Mouse (Mus musculus) c-Kit-negative CD71-positive TER-119-positive erythroid progenitor cells, embryonic 14.5 days (primary cell): ENCODE results near the gene Fat4.

Experiments
- DNase-seq: peaks from one replicate; pipeline ENCODE4 v3.0.0-alpha.2; 2013; ENCODE audit warnings: low read depth, low spot score

Fat4 gene

DNA sequence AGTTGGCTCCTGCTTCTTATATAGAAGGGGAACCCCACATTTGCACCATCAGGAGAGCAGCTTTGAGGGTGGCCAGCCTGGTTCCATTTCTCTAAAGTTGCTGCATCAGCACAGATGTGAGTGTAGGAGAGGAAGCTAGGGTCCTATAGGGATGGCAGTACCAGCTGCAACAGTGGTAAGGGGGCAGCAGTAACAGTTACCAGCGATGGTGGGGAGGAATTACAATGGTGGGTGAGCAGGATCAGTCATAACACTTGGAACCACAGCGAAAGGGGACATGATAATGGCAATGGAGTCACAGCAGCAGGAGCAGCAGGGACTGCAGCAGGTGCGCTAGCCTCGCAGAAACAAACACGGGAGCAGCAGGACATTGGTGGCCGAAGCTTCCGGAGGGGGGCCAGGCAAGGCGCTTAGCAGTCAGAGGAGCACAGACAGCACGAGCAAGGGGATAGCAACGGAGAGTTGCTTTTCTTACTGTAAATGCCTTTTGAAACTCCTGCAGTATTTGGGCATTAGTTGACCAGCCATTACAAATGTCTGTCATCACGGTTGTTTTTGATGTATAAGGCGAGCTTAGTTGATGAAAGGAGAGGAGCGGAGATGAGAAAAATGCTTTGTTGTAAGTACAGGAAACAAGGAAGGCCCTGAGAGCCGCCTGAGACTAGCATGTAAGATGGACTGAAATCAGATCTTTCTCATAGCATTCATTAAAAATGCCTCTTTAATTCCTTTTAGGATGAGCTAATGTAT lies 21.1 kb downstream of the Fat4 start:
- no peak for DNase-seq

DNA sequence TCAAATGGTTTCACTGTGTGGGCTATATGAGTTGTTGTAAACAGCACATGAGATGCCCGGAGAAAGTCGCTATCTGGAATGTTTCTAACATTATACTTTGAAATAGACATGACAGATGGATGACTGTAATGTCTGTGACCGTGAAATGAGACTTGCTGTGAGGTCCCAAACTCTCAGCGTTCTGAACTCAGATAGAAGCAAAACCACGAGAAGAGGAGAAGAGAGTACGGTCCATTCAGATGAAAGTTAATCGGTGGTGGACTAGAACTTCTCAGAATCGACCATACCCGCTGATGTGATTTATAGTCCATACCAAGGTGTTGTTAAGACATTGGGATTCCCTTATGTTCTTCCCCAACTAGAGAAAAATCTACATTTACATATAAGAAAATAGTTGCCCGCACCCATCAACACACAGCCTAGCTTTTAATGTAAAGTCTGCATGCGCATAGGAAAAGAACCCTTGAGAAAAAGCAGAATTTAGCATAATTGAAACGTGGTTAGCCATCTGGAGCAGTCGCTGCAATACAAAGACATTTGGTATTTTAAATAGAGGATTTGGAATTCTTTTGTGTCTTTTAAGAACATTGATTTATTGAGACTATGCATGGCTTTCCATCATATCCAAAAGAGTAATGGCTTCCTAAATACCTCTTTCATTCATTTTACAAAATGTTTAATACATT lies 21.8 kb downstream of the Fat4 start:
- DNase-seq: no peak

DNA sequence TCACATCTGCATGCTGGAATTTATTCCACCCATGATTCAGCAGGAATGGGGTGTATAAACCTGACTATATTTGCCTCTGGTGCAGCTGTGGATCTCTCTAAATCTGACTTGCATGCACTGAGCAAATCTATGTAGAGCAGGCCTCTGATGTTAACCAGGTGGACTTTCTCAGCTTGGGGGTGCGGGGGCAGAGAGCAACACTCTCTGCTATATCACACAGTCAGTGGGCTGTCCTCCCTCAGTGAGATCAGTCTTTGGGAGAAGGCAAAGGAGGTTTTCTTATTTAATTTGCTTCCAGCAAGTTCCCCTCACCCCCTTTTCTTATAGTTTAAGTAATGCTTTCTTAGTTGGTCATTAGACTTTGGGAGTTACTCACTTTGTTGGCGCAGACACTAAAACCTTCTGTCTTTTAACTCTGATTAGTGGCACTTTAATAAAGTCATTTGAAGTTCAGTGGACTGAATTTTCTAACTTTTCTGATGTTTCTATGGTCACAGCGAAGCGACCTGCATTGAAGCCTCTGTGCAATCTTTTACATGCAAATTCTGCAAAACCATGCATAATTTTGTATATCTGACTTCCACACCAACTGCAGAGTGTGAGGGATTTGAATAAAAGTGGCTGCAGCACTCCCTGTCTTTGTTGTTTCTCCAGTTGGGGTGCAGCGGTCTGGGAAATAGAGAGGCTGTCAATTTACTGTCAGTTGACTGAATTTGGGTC lies 26.2 kb downstream of the Fat4 start:
- no peak for DNase-seq

DNA sequence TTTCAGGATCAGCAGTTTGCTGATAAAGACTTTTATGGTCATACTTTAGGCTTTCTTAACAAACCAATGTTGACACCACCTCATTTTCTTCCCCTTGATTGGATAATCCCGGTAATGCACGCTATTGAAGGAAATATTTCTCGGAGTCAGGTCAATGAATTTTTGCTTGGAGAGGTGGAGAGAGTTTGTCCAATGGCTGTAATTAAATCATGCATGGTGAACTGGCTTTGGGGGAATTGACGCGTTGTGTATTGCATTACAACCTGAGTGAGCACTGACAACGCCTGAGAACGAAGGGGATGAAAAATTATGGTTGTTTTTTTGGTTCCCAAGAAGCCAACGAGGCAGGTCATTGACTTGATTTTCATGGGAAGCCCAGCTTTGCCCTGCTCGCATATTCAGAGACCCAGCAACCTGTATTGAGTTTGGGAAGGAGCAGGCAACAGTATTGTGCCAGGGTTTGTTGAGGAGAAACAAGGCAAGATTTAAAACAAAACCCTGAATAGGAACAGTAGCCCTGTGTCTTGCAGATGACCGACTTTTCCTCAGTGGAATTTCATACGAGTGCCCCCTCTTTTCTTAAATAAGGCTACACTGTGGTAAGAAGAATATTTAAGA lies 26.9 kb downstream of the Fat4 start:
- no peak for DNase-seq

DNA sequence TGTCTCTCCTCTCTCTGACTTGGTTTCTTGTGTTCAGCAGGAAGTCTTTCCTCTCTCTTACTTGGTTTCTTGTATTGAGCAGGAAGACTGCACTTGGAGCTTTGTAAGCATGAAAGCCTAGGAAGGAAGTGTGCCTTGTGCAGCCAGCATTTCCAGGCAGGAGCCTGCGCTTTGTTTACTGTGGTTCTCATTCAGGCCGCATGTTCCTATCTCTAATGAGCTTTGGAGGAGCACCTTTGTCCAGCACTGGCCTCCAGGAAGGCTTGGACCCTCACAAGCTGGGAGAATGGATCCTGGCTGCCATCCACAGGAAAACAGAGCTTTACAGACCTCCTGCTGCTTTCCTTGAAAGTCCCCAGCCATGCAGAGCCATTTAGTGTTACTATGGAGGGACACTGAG lies 32.2 kb downstream of the Fat4 start:
- no peak for DNase-seq

- DNase-seq: no peak
These were observed 34.3 kb downstream of the Fat4 start for GRCm38 (mm10) chr3:38921031-38921430.

DNA sequence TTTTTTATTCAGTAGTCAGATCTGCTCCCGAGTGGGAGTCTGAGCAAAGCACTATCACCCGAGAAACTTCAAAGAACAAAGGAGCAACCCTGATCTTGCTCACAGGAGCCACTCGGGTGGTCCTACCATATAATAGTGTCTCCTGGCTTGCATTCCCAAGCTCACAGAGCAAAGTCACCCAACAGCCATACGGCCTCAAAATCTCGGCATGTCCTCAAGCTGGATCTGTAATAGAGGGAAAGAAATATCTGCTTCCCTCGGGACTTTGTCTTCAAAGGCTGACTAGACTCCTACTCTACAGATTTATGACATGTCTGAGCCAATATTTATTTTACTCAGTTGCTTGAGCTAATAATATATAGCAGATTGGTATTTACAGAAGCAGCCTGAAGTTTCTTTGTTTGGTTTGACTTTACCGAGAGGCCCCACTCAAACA lies 36.5 kb downstream of the Fat4 start:
- no peak for DNase-seq

DNA sequence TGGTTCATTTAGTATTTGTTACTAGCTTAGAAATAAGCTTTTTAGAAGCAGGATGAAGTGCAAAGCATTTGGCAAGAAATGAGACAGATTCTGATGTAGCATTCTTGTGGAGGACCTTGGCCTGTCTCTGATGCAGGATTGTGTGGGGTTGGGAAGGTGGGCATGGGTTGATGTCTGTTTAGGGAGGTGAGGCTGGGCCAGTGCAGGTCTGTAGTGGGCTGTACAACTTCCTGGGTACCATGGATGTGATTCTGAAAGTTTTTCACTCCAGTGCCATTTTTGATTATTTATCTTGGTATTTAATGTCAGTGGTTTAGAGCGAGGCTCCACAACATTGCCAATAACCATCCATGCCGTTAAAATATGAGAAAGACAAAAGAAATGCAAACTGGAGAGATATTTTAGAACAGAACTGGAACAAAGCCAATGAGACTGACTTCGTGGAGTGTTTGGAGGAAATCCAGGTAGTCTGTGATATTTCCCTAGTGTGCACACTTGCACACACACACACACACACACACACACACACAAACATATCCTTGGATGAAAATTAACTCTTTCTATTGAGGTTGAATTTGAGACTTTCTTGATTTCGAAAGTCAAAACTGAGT lies 41.4 kb downstream of the Fat4 start:
- no peak for DNase-seq

DNA sequence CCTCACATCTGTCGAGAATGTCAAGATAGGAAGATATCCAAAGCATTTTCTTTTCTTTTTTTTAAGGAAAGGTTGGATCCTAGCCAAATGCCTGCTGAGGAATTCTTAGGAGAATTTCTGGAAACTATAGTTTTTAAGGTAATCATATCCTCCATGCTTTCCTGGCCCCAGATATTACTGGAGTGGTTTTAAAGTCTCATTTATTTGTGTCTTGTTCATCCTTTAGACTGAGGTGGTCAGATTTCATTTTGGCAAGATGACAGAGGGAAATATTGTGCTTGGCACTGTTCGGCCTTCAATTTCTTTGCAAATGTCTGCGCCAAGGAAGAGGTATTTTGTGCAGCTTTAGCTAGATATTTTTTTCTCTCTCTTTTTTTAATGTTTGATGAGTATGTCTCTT lies 42.0 kb downstream of the Fat4 start:
- no peak for DNase-seq

- no peak for DNase-seq
These were observed 48.0 kb downstream of the Fat4 start for GRCm38 (mm10) chr3:38934780-38935179.

DNA sequence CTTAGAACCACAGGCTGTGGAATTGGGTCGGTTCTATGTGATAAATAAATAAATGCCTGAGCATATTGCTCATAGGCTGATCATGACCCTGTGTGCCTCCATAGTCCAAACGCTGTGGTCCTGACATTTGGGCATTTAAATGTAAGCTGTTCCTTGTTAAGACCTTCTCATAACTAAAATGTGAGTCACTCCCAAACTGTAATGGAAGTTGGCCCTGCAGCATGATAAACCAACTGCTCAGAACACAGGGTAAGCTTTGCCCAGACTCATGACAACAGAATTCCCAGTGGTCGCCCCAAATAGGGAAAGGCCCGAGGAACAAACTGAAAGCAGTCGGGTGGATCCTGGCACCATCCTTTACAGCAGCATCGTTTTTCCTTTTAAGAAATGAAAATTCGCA lies 49.7 kb downstream of the Fat4 start:
- DNase-seq: no peak

- DNase-seq: no peak
These were observed 50.4 kb downstream of the Fat4 start for GRCm38 (mm10) chr3:38937159-38937558.

DNA sequence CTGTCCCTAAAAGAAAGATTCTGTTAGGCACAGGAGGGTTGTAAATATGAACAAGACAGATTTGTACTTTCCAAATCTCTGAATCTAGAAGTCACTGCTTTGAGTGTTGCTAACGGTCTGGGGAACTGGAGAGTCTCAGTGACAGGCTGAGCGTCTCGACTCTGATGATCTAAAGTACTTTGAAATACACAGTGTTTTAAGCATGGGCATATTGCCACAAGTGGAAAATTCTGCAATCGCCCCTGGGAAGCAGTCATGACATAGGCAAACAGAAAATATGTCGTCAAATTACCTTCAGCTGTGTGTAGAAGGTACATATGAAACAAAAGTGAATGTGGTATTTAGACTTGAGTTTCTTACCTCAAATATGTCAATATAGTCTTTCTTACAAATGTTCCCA lies 51.4 kb downstream of the Fat4 start:
- DNase-seq: no peak

- no peak for DNase-seq
These were observed 52.8 kb downstream of the Fat4 start for GRCm38 (mm10) chr3:38939573-38939972.

DNA sequence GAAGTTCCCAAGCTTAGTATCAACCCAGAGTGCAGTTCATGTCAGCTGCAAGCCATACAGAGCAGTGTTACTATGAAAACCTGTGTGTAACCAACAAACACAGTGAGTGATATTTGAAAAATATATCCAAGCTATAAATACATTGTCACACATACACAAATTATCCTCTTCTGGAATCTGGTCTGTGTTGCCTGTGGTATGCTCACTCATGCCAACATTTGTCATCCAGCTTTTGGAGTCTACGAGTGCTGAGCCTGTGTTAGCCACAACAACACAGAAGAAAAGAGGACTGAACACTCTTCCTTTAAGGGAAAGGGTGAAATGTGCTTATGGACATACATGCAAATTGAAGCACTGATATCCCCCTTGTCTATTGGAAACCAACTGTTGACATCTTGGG lies 53.6 kb downstream of the Fat4 start:
- no peak for DNase-seq

DNA sequence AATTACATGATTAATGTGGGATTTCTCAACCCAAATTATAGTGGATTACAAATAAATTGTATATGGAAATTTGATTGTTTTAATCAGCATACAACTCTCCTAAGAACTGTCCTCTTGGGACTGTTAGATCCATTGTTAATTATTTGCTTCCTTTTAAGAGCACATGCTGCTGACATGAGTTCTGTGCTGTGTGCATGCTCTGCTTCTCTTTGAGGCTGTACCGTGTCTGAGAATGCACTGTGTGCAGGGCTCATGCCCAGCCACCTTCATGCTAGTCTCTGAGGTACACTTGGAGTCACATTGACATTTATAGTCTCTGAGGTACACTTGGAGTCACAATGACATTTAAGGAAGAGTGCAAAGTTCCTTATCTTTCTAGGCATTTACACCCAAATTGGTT lies 58.4 kb downstream of the Fat4 start:
- DNase-seq: no peak

GRCm38 (mm10) chr3:38947706-38948105 lies 61.0 kb downstream of the Fat4 start:
- no peak for DNase-seq

GRCm38 (mm10) chr3:38952602-38953001 lies 65.9 kb downstream of the Fat4 start:
- no peak for DNase-seq

- no peak for DNase-seq
These were observed 67.5 kb downstream of the Fat4 start for GRCm38 (mm10) chr3:38954196-38954595.

GRCm38 (mm10) chr3:38956012-38956648 lies 69.4 kb downstream of the Fat4 start:
- no peak for DNase-seq

- no peak for DNase-seq
These were observed 70.4 kb downstream of the Fat4 start for GRCm38 (mm10) chr3:38957186-38957585.
